Mouse (Mus musculus) kidney, embryonic 14.5 days (tissue): ENCODE measurements around the gene Syt14. TPM values are rescaled to one million over a fixed set of nuclear protein-coding genes. Genes with fewer than 3 reads are reported as not detected.

ENCODE experiments used
- ATAC-seq: fragments of 200-750 bp; cut with Nextera tagmentation; 2 replicates; pipeline ENCODE4 v1.8.0; 2017; ENCODE audit warnings: moderate number of reproducible peaks, mild to moderate bottlenecking, moderate TSS enrichment, moderate library complexity; ENCODE audit not compliant: low FRiP score, low TSS enrichment
- H3K27ac ChIP-seq: fragments of 300-500 bp; sonication (generic); 2 replicates; pipeline ENCODE4 v1.5.1; 2014; ENCODE audit warnings: low read depth, mild to moderate bottlenecking, low read length, moderate library complexity, mixed read lengths
- H3K27me3 ChIP-seq: fragments of 300-500 bp; sonication (generic); 2 replicates; pipeline ENCODE4 v1.6.1; 2014; ENCODE audit warnings: mild to moderate bottlenecking, low read length; ENCODE audit not compliant: control insufficient read depth, insufficient read depth
- H3K36me3 ChIP-seq: fragments of 300-500 bp; sonication (generic); 2 replicates; pipeline ENCODE4 v1.6.1; 2014; ENCODE audit warnings: low read length, mixed read lengths; ENCODE audit not compliant: control insufficient read depth, insufficient read depth
- H3K4me1 ChIP-seq: fragments of 300-500 bp; sonication (generic); 2 replicates; pipeline ENCODE4 v1.6.1; 2014; ENCODE audit warnings: low read length, mixed read lengths; ENCODE audit not compliant: control insufficient read depth, insufficient read depth
- H3K4me2 ChIP-seq: fragments of 300-500 bp; sonication (generic); replicated peaks from 2 replicates; pipeline ENCODE4 v1.6.1; 2014; ENCODE audit warnings: low read depth, mild to moderate bottlenecking, low read length
- H3K4me3 ChIP-seq: fragments of 300-500 bp; sonication (generic); 2 replicates; pipeline ENCODE4 v1.5.1; 2014; ENCODE audit warnings: mild to moderate bottlenecking, low read length
- H3K9ac ChIP-seq: fragments of 300-500 bp; sonication (generic); 2 replicates; pipeline ENCODE4 v1.6.1; 2014; ENCODE audit warnings: low read depth, mild to moderate bottlenecking, low read length, moderate library complexity
- H3K9me3 ChIP-seq: fragments of 300-500 bp; sonication (generic); 2 replicates; pipeline ENCODE4 v1.6.1; 2016; ENCODE audit warnings: low read length; ENCODE audit not compliant: control insufficient read depth
- WGBS: fragments of 180-500 bp; shearing (Covaris S2); extraction: QIAGEN DNeasy Blood & Tissue Kit; methylation state at CpG from one replicate; pipeline ENCODE4 v1.1.7; 2014; 5-methylcytosine and 5-hydroxymethylcytosine counted together
- polyA plus RNA-seq: library from polyadenylated mRNA; unstranded; fragments of >200 nt; fragmentation: Nextera tagmentation; extraction: Ambion mirVana; gene quantifications from 2 replicates; pipeline ENCODE4 v1.2.1, GENCODE M21; 2014

Gene Syt14
- polyA plus RNA-seq, 1 experiment from 2014 or later: 3.2 TPM

DNA sequence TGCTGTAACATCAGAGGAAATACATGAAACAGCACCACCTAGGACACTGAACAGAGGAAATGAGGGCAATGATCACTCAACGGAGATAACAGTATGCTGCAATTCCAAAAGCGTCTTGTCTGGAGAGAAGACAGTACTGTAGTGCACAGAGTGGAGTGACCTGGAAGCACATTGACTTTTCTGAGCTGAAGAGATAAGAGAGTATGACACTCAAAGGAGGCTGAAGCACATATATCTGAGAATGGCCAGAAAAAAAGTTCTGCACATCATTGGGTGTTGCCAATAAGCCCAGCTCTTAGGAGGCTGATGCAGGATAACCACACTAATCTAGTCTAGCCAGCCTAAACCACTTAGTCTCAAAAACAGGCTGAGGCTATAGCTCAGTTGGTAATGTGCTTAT is 34.0 kb downstream of the Syt14 start:
- Histone ChIP-seq H3K4me2 (no peak overlapping the region), H3K27ac (no peak overlapping the region), H3K36me3 (no peaks in the 10 kb centered on the region), H3K4me3 (no peak overlapping the region), H3K9me3 (no peaks in the 10 kb centered on the region), H3K4me1 (no peaks in the 10 kb centered on the region), H3K27me3 (no peaks in the 10 kb centered on the region), H3K9ac (no peak overlapping the region)
- WGBS: 80% methylated on average over 2 of the region's 2 CpGs
- ATAC-seq: no peak

DNA sequence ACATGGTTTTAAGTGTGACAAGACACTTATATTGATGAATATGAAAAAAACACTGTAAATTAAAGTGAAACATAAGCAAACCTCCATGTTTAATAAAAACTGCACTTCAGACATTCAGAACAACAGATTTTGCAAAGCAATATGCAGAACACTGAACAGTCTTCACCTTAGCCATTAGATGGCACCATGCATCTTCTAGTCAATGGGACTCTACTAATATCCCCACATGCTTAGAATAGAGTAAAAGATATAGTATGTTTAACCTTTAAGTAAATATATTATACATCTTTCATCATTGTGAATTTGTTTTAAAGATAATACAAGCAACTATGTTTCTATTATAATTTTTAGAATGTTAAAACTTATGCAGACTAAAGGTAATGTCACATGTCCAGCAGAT is 34.7 kb downstream of the Syt14 start:
- no peak overlapping the region for H3K9ac ChIP-seq
- H3K4me1 ChIP-seq: no peaks in the 10 kb centered on the region
- no peaks in the 10 kb centered on the region for H3K27me3 ChIP-seq
- no peak overlapping the region for H3K27ac ChIP-seq
- H3K36me3 ChIP-seq: no peaks in the 10 kb centered on the region
- no peak overlapping the region for H3K4me2 ChIP-seq
- no peak overlapping the region for H3K4me3 ChIP-seq
- no peak for ATAC-seq
- H3K9me3 ChIP-seq: no peaks in the 10 kb centered on the region

DNA sequence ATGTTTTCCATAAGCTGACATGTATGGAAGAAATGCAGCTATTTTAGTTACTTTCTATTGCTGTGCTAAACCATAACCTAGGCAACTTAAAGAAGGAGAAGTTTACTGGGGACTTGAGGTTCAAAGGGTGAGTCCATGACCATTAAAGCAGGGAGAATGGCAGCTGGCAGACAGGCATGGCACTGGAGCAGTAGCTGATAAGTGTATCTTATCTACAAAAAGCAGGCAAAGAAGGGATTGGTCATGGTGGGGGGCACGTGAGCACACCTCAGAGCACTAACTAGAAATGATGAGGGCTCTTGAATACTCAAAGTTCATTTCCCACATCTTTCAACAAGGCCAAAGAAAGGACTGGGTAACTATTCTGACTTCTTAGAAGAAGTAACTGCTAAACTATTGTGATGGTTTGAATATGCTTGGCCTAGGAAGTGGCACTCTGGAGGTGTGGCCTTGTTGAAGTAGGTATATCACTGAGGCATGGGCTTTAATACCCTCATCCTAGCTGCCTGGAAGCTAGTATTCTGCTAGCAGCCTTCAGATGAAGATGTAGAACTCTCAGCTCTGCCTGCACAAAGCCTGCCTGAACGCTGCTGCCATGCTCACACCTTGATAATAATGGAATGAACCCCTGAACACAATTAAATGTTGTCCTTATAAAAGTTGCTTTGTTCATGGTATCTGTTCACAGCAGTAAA is 41.2 kb downstream of the Syt14 start:
- Histone ChIP-seq H3K27me3 (no peaks in the 10 kb centered on the region), H3K9ac (no peak overlapping the region), H3K36me3 (no peaks in the 10 kb centered on the region), H3K9me3 (no peaks in the 10 kb centered on the region), H3K4me1 (no peaks in the 10 kb centered on the region), H3K4me3 (no peak overlapping the region), H3K4me2 (no peak overlapping the region), H3K27ac (no peak overlapping the region)
- WGBS: 88% methylated on average over 2 of the region's 2 CpGs
- ATAC-seq: no peak

DNA sequence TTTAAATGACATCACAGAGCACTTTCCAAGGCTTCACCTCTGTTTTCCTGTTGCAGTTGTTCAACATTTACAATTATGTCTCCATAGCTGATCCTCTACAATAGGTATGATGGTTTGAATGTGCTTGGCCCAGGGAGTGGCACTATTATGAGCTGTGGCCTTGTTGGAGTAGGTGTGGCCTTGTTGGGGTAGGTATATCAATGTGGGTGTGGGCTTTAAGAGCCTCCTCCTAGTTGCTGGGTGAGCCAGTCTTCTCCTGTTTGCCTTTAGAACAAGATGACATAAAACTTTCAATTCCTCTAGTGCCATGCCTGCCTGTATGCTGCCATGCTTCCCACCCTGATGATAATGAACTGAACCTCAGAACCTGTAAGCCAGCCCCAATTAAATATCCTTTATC is 42.1 kb downstream of the Syt14 start:
- ATAC-seq: no peak
- H3K9ac ChIP-seq: no peak overlapping the region
- H3K9me3 ChIP-seq: no peaks in the 10 kb centered on the region
- no peaks in the 10 kb centered on the region for H3K4me1 ChIP-seq
- H3K27me3 ChIP-seq: no peaks in the 10 kb centered on the region
- H3K36me3 ChIP-seq: no peaks in the 10 kb centered on the region
- no peak overlapping the region for H3K27ac ChIP-seq
- no peak overlapping the region for H3K4me3 ChIP-seq
- H3K4me2 ChIP-seq: no peak overlapping the region

DNA sequence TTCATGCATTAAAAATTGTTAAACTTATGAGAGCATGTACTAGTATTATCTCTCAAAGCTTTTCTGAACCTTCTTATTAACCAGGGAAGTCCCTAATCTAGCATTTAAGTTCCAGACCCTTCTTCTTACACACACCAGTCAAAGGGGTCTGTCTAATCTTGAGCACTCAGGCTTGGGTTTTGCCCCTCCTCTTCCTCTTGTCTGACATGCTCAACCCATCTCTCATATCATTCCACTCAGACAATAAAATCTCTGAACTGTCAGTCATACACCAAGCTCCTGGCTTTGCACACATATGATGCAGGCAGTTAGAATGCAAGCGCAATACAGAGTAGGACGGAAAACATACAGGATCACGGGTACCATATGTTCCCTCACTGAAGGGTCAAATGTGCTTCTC is 48.4 kb downstream of the Syt14 start:
- Histone ChIP-seq H3K27ac (no peak overlapping the region), H3K9me3 (no peaks in the 10 kb centered on the region), H3K9ac (no peak overlapping the region), H3K4me1 (no peaks in the 10 kb centered on the region), H3K4me2 (no peak overlapping the region), H3K36me3 (no peaks in the 10 kb centered on the region), H3K27me3 (no peaks in the 10 kb centered on the region), H3K4me3 (no peak overlapping the region)
- no peak for ATAC-seq
- 88% methylated on average over 3 of the region's 3 CpGs for WGBS

DNA sequence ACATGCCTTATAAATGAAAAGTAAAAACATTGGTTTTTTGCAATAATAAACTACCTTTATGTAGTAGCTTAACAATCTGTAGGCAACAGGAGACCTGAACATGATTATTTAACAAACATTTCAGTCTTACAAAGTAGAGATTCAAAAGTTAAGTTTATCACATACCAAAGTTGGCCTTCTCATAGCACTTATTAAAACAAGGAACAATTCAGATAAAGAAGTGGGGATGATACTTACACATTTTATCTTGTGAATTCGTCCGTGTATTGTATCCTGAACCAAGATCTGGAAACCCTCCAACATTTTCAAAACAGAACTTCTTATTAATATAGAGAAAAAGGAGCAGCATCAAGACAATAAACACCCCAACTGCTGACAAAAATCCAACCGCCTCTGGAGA is 49.1 kb downstream of the Syt14 start:
- H3K4me2 ChIP-seq: no peak overlapping the region
- WGBS: 90% methylated on average over 3 of the region's 3 CpGs
- H3K9me3 ChIP-seq: no peaks in the 10 kb centered on the region
- no peaks in the 10 kb centered on the region for H3K4me1 ChIP-seq
- H3K27me3 ChIP-seq: no peaks in the 10 kb centered on the region
- H3K36me3 ChIP-seq: no peaks in the 10 kb centered on the region
- no peak overlapping the region for H3K27ac ChIP-seq
- no peak for ATAC-seq
- no peak overlapping the region for H3K9ac ChIP-seq
- no peak overlapping the region for H3K4me3 ChIP-seq

DNA sequence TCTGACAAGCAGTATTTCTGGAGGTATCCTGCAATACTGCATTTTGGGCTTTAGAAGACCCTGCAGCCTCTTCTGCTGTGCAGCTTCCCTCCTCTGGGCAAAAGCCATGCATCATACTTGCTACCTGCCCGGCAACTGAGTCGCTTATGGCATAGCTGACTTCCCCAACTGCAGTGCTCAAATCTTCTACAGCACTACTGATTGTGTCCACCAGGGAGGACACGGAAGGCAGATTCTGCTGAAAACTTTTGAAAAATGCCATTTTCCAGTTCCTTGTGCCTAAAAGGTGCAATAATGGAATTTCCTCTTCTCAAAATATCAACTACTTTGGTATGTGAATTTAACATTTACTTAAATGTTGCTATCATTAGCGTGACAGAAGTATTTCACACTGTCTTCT is 51.2 kb downstream of the Syt14 start:
- 92% methylated on average over 4 of the region's 4 CpGs for WGBS
- no peaks in the 10 kb centered on the region for H3K36me3 ChIP-seq
- H3K27ac ChIP-seq: no peak overlapping the region
- no peaks in the 10 kb centered on the region for H3K9me3 ChIP-seq
- H3K4me1 ChIP-seq: no peaks in the 10 kb centered on the region
- ATAC-seq: no peak
- H3K27me3 ChIP-seq: no peaks in the 10 kb centered on the region
- H3K9ac ChIP-seq: no peak overlapping the region
- H3K4me3 ChIP-seq: no peak overlapping the region
- H3K4me2 ChIP-seq: no peak overlapping the region

DNA sequence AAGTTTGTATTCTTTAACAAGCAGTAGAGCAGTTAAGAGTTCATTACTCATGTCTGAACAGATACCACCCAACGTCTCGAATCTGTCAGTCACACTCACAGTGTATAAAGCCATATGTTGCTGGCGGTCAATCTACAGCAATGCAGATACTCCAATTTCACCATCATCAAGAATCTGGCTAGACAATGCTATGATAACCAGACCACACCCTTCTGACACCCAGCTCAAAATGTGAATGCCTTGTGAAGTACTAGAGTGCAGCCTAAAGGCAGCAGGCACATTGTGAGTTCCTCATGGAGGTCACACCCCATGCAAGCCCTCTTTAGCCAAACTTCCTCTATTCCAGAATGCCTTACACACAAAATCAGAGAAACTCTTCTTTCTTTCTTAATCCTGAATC is 53.9 kb downstream of the Syt14 start:
- H3K27me3 ChIP-seq: no peaks in the 10 kb centered on the region
- H3K36me3 ChIP-seq: no peaks in the 10 kb centered on the region
- no peak overlapping the region for H3K9ac ChIP-seq
- no peaks in the 10 kb centered on the region for H3K9me3 ChIP-seq
- no peak overlapping the region for H3K4me2 ChIP-seq
- 91% methylated on average over 3 of the region's 3 CpGs for WGBS
- H3K27ac ChIP-seq: no peak overlapping the region
- H3K4me3 ChIP-seq: no peak overlapping the region
- no peak for ATAC-seq
- H3K4me1 ChIP-seq: no peaks in the 10 kb centered on the region

DNA sequence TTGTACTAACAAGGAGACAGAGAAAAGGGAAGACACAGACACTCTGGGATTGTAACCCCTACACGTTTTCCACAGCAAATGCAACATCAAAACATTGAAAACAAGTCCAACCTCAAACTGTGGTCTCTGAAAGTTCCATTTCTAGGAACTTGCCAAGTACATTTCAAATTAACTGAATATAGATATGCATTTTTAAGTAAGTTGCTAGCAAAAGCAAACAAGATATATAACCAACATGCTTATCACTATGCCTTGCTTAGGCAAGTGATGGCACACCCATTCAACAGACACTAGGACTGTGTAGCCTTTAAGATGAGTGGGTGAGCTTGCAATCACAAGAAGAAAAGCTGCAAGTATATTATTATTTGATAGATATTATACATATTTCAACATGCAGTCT is 54.5 kb downstream of the Syt14 start:
- 69% methylated on average over 1 of the region's 1 CpGs for WGBS
- Histone ChIP-seq H3K36me3 (no peaks in the 10 kb centered on the region), H3K27me3 (no peaks in the 10 kb centered on the region), H3K4me2 (no peak overlapping the region), H3K9ac (no peak overlapping the region), H3K27ac (no peak overlapping the region), H3K4me3 (no peak overlapping the region), H3K4me1 (no peaks in the 10 kb centered on the region), H3K9me3 (no peaks in the 10 kb centered on the region)
- no peak for ATAC-seq
